Mouse (Mus musculus): ENCODE results near the gene Mrm3.

GRCm38 (mm10) chr11:76255431-76256001, 12.0 kb downstream of the Mrm3 start:
- TF ChIP-seq CTCF (IDR thresholded peaks at IDR 0.05; ENCODE audit: low read depth) (no peak), EP300 (IDR thresholded peaks at IDR 0.05; ENCODE audit: low read depth) (no peak)
